Mouse (Mus musculus): ENCODE results near the gene Baiap2l1.

- TF ChIP-seq CTCF (IDR thresholded peaks at IDR 0.05; ENCODE audit: insufficient read depth, low read depth, low read length) (no peak), POLR2A (IDR thresholded peaks at IDR 0.05; ENCODE audit: insufficient read depth, low read depth, low read length) (no peak)
Observed at GRCm38 (mm10) chr5:144219306-144219705, 138.6 kb downstream of the Baiap2l1 start.

Data from olfactory bulb, adult 2 months (tissue).